Mouse (Mus musculus): Measurements from ENCODE around the gene Ndufaf7. TPM values are rescaled to one million over a fixed set of nuclear protein-coding genes. Genes with fewer than 3 reads are reported as not detected.

Gene Ndufaf7
- polyA plus RNA-seq, 1 experiment from 2014 or later: 60.0 TPM

- Histone ChIP-seq H3K27me3 (no peaks in the 10 kb centered on the region), H3K36me3 (peaks cover 41% of the 10 kb centered on the region), H3K4me1 (0 out of 2 replicates have a peak, but pooled peaks cover 3% of the 10 kb centered on the region), H3K27ac (peak overlapping the region; percentile 47), H3K4me3 (no peak overlapping the region), H3K9me3 (no peaks in the 10 kb centered on the region), H3K9ac (no peak overlapping the region), H3K4me2 (no peak overlapping the region)
- WGBS: 63% methylated on average over 11 of the region's 11 CpGs
- peak; percentile 57; the same call in 1 of the 2 replicates for ATAC-seq (ENCODE audit: borderline replicate concordance, extremely low read depth, low FRiP score, low TSS enrichment)
Observed at GRCm38 (mm10) chr17:78966092-78966883, 29.4 kb downstream of the Ndufaf7 start.

GRCm38 (mm10) chr17:78968500-78968899 lies 31.6 kb downstream of the Ndufaf7 start:
- peaks cover 39% of the 10 kb centered on the region for H3K36me3 ChIP-seq
- no peaks in the 10 kb centered on the region for H3K9me3 ChIP-seq
- no peak overlapping the region for H3K4me2 ChIP-seq
- H3K27me3 ChIP-seq: no peaks in the 10 kb centered on the region
- WGBS: 65% methylated on average over 3 of the region's 3 CpGs
- H3K4me3 ChIP-seq: no peak overlapping the region
- H3K4me1 ChIP-seq: 0 out of 2 replicates have a peak, but pooled peaks cover 3% of the 10 kb centered on the region
- no peak for ATAC-seq (ENCODE audit: borderline replicate concordance, extremely low read depth, low FRiP score, low TSS enrichment)
- H3K9ac ChIP-seq: no peak overlapping the region
- H3K27ac ChIP-seq: no peak overlapping the region

GRCm38 (mm10) chr17:78983166-78983565 lies 46.2 kb downstream of the Ndufaf7 start:
- H3K4me2 ChIP-seq: no peak overlapping the region
- H3K9me3 ChIP-seq: no peaks in the 10 kb centered on the region
- no peak overlapping the region for H3K4me3 ChIP-seq
- H3K27ac ChIP-seq: no peak overlapping the region
- peaks cover 3% of the 10 kb centered on the region for H3K4me1 ChIP-seq
- ATAC-seq (ENCODE audit: borderline replicate concordance, extremely low read depth, low FRiP score, low TSS enrichment): no peak
- 95% methylated on average over 8 of the region's 8 CpGs for WGBS
- peaks cover 36% of the 10 kb centered on the region for H3K36me3 ChIP-seq
- no peak overlapping the region for H3K9ac ChIP-seq
- H3K27me3 ChIP-seq: no peaks in the 10 kb centered on the region

GRCm38 (mm10) chr17:78983736-78984135 lies 46.8 kb downstream of the Ndufaf7 start:
- no peak overlapping the region for H3K27ac ChIP-seq
- H3K4me2 ChIP-seq: no peak overlapping the region
- H3K4me1 ChIP-seq: peaks cover 3% of the 10 kb centered on the region
- peaks cover 36% of the 10 kb centered on the region for H3K36me3 ChIP-seq
- H3K4me3 ChIP-seq: no peak overlapping the region
- H3K27me3 ChIP-seq: no peaks in the 10 kb centered on the region
- no peak for ATAC-seq (ENCODE audit: borderline replicate concordance, extremely low read depth, low FRiP score, low TSS enrichment)
- no peaks in the 10 kb centered on the region for H3K9me3 ChIP-seq
- no peak overlapping the region for H3K9ac ChIP-seq
- 90% methylated on average over 3 of the region's 3 CpGs for WGBS

GRCm38 (mm10) chr17:78989015-78989414 lies 52.1 kb downstream of the Ndufaf7 start:
- Histone ChIP-seq H3K27me3 (no peaks in the 10 kb centered on the region), H3K36me3 (peaks cover 6% of the 10 kb centered on the region; the same call in 1 of the 2 replicates), H3K9ac (no peak overlapping the region), H3K27ac (no peak overlapping the region), H3K4me3 (no peak overlapping the region), H3K4me2 (no peak overlapping the region), H3K4me1 (peaks cover 17% of the 10 kb centered on the region), H3K9me3 (no peaks in the 10 kb centered on the region)
- no peak for ATAC-seq (ENCODE audit: borderline replicate concordance, extremely low read depth, low FRiP score, low TSS enrichment)
- WGBS: 69% methylated on average over 8 of the region's 8 CpGs

- no peak overlapping the region for H3K27ac ChIP-seq
- no peaks in the 10 kb centered on the region for H3K27me3 ChIP-seq
- no peaks in the 10 kb centered on the region for H3K9me3 ChIP-seq
- peaks cover 20% of the 10 kb centered on the region for H3K4me1 ChIP-seq
- no peaks in the 10 kb centered on the region for H3K36me3 ChIP-seq
- no peak overlapping the region for H3K4me3 ChIP-seq
- no peak for ATAC-seq (ENCODE audit: borderline replicate concordance, extremely low read depth, low FRiP score, low TSS enrichment)
- H3K9ac ChIP-seq: no peak overlapping the region
- H3K4me2 ChIP-seq: no peak overlapping the region
- WGBS: 93% methylated on average over 2 of the region's 2 CpGs
Observed at GRCm38 (mm10) chr17:78991549-78991948, 54.6 kb downstream of the Ndufaf7 start.

GRCm38 (mm10) chr17:78992303-78993027 lies 55.5 kb downstream of the Ndufaf7 start:
- H3K27ac ChIP-seq: no peak overlapping the region
- H3K4me1 ChIP-seq: peaks cover 17% of the 10 kb centered on the region
- no peaks in the 10 kb centered on the region for H3K9me3 ChIP-seq
- 66% methylated on average over 9 of the region's 9 CpGs for WGBS
- no peak overlapping the region for H3K9ac ChIP-seq
- no peaks in the 10 kb centered on the region for H3K36me3 ChIP-seq
- H3K4me2 ChIP-seq: no peak overlapping the region
- H3K4me3 ChIP-seq: no peak overlapping the region
- no peaks in the 10 kb centered on the region for H3K27me3 ChIP-seq
- ATAC-seq (ENCODE audit: borderline replicate concordance, extremely low read depth, low FRiP score, low TSS enrichment): no peak

GRCm38 (mm10) chr17:78993670-78994069 lies 56.7 kb downstream of the Ndufaf7 start:
- no peak overlapping the region for H3K27ac ChIP-seq
- H3K9me3 ChIP-seq: no peaks in the 10 kb centered on the region
- H3K4me3 ChIP-seq: no peak overlapping the region
- no peaks in the 10 kb centered on the region for H3K27me3 ChIP-seq
- ATAC-seq (ENCODE audit: borderline replicate concordance, extremely low read depth, low FRiP score, low TSS enrichment): no peak
- H3K4me2 ChIP-seq: no peak overlapping the region
- WGBS: 74% methylated on average over 2 of the region's 2 CpGs
- H3K36me3 ChIP-seq: no peaks in the 10 kb centered on the region
- H3K9ac ChIP-seq: no peak overlapping the region
- peaks cover 17% of the 10 kb centered on the region for H3K4me1 ChIP-seq

GRCm38 (mm10) chr17:78994382-78994781 lies 57.4 kb downstream of the Ndufaf7 start:
- H3K36me3 ChIP-seq: no peaks in the 10 kb centered on the region
- no peak overlapping the region for H3K4me2 ChIP-seq
- H3K9me3 ChIP-seq: no peaks in the 10 kb centered on the region
- no peaks in the 10 kb centered on the region for H3K27me3 ChIP-seq
- 75% methylated on average over 8 of the region's 8 CpGs for WGBS
- H3K27ac ChIP-seq: no peak overlapping the region
- no peak overlapping the region for H3K9ac ChIP-seq
- peaks cover 14% of the 10 kb centered on the region; the same call in 1 of the 2 replicates for H3K4me1 ChIP-seq
- no peak overlapping the region for H3K4me3 ChIP-seq
- ATAC-seq (ENCODE audit: borderline replicate concordance, extremely low read depth, low FRiP score, low TSS enrichment): no peak

GRCm38 (mm10) chr17:78994931-78995820 lies 58.2 kb downstream of the Ndufaf7 start:
- H3K4me3 ChIP-seq: no peak overlapping the region
- WGBS: 51% methylated on average over 9 of the region's 9 CpGs
- no peak overlapping the region for H3K9ac ChIP-seq
- no peaks in the 10 kb centered on the region for H3K9me3 ChIP-seq
- no peaks in the 10 kb centered on the region for H3K36me3 ChIP-seq
- H3K27me3 ChIP-seq: no peaks in the 10 kb centered on the region
- H3K4me1 ChIP-seq: peaks cover 14% of the 10 kb centered on the region; the same call in 1 of the 2 replicates
- no peak for ATAC-seq (ENCODE audit: borderline replicate concordance, extremely low read depth, low FRiP score, low TSS enrichment)
- no peak overlapping the region for H3K27ac ChIP-seq
- H3K4me2 ChIP-seq: no peak overlapping the region
